Mouse (Mus musculus): ENCODE measurements around the gene Olfr1392. TPM values are rescaled to one million over a fixed set of nuclear protein-coding genes. Genes with fewer than 3 reads are reported as not detected.

The Olfr1392 gene
- 1.9 TPM for polyA plus RNA-seq (2014; fragmentation: Illumina TruSeq; extraction: RNeasy Lipid Tissue Mini Kit (QIAGEN cat#74804); ENCODE audit: low read depth, low replicate concordance)

DNA sequence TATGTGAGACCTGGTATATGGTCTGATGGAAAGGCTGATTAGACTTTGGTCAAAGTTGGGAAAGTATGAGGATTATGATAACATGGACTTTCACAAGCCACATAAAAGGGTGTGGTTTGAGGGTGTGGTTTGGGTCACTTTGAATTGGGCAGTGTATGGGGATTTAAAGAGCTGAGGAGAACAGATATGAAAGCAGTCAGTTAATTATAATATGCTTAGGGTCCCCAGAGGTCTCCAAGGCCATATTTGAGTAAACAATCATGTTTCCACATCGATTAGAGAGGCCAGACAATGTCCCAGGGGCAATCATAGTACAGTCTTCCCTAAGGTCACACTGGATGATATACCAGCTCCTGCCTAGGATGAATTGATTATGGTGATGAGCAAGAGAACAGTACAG, at the start of gene Olfr1392:
TSS of gene Olfr1392 (plus strand) at position 301 of the 400 bp plus-strand sequence.

DNA sequence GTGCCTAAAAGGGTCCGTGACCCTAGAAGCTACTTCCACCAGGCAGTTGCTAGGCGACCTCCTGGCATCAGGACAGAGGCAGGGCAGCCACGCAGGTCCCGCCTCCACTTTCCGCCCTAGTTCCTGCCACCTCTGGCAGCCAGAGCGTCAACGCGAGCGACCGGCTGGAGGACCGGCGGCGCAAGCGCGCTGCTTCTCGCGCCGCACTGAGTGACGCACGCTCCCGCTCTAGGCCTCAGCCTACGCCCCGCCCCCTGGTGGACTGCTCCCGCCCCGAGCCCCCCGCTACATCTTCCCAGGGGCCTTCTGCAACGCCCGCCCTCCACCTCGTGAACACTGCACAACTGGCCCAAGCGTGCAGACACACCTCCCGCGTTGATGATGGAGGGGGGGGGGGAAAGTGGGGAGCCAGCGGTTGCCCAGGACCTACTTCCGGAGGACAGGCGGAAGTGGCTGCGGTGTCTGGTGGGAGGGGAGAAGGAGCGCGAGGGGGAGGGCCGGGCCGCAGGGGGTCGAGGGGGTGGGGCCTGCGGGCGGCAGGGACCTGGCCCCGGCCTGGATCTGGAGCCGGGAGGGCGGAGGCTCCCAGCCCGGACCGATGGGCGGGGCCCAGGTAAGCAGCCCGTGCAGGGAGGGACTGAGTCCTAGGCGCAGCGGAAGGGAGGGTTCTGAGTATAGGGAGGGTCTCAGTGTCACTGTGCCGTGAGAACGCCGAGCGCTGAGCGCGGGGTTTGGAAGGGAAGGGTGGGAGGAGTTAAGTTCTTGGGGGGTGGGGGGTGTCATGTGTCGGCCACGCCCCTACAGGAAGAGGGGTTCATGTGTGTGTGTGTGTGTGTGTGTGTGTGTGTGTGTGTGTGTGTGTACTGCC, 41.1 kb upstream of the Olfr1392 start, which contains the start of gene Mgat1:
TSS of gene Mgat1 (plus strand) at position 465 of the 868 bp plus-strand sequence.

DNA sequence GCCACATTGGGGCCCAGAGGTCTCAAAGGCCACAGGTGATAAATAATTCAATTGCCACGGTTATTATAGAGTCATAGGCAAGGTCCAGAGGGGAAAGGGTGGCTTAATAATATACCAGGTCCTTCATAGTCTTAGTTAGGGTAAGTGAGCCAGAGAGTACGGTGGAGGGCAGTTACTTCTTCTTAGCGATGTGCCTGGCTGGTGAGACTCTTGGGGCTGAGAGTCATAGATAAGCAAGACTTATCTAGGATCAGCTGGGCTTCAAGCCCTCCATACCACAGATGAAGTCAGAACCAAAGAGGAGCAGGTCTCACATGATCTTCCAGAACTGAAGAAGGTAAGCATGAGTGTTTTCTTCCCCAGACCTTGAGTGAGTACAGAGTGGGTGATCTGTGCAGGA, 6.9 kb upstream of the Olfr1392 start, which contains the start of gene Olfr1393:
TSS of gene Olfr1393 (plus strand) at position 83 of the 400 bp plus-strand sequence.

DNA sequence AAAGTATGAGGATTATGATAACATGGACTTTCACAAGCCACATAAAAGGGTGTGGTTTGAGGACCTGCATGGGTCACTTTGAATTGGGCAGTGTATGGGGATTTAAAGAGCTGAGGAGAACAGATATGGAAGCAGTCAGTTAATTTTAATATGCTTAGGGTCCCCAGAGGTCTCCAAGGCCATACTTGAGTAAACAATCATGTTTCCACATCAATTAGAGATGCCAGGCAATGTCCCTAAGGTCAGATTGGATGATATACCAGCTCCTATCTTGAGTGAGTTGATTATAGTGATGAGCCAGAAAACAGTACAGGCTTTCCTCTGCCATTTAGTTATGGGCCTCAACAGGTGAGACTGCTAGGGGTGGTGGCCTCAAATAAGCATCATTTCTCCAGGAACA, 19.4 kb downstream of the Olfr1392 start, which contains the start of gene Olfr10:
TSS of gene Olfr10 (plus strand) at position 301 of the 400 bp plus-strand sequence.

DNA sequence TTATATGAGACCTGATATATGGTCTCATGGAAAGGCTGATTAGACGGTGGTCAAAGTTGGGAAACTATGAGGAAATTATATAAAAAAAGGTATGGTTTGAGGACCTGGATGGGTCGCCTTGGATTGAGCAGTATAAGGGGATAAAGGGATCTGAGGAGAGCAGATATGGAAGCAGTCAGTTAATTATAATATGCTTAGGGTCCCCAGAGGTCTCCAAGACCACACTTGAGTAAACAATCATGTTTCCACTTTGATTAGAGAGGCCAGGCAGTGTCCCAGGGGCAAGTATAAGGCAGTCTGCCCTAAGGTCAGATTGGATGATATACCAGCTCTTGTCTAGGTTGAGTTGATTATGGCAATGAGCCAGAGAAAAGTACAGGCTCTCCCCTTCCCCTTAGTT, 37.4 kb downstream of the Olfr1392 start, which contains the start of gene Olfr1391:
TSS of gene Olfr1391 (plus strand) at position 301 of the 400 bp plus-strand sequence.

DNA sequence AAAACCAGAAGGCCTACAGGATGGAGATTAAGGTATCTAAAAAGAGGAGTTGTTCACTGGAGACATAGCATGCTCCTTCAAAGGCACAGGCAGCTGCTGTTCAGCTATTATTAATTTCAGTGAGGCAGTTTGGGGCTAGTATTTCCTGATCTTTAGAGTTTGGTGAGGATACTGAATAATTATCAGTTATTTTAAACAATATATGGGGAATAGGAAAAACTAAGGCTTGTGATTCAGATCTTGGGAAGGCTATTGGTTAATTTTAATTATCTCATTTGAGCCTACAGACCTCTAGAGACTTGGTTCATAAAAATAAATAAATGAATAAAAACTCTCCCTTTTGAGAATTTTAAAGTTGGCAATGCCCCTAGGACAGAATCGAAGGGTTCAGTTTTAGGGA, 49.8 kb downstream of the Olfr1392 start, which contains the start of gene Olfr1390:
TSS of gene Olfr1390 (plus strand) at position 301 of the 400 bp plus-strand sequence.

Other genes with a start within 250 kb of the Olfr1392 start
- gene 9930111J21Rik2, start 234.0 kb upstream of the Olfr1392 start, polyA plus RNA-seq (2014; fragmentation: Illumina TruSeq; extraction: RNeasy Lipid Tissue Mini Kit (QIAGEN cat#74804); ENCODE audit: low read depth, low replicate concordance) = 3.4 TPM
- 2.4 TPM for gene Tgtp2, start 221.1 kb upstream of the Olfr1392 start, polyA plus RNA-seq (2014; fragmentation: Illumina TruSeq; extraction: RNeasy Lipid Tissue Mini Kit (QIAGEN cat#74804); ENCODE audit: low read depth, low replicate concordance)
- 1.4 TPM for gene Ifi47, start 208.7 kb upstream of the Olfr1392 start, polyA plus RNA-seq (2014; fragmentation: Illumina TruSeq; extraction: RNeasy Lipid Tissue Mini Kit (QIAGEN cat#74804); ENCODE audit: low read depth, low replicate concordance)
- not detected for gene Olfr1396, start 170.4 kb upstream of the Olfr1392 start, polyA plus RNA-seq (2014; fragmentation: Illumina TruSeq; extraction: RNeasy Lipid Tissue Mini Kit (QIAGEN cat#74804); ENCODE audit: low read depth, low replicate concordance)
- gene Olfr1395, start 143.0 kb upstream of the Olfr1392 start, polyA plus RNA-seq (2014; fragmentation: Illumina TruSeq; extraction: RNeasy Lipid Tissue Mini Kit (QIAGEN cat#74804); ENCODE audit: low read depth, low replicate concordance) = not detected
- gene Olfr1394, start 130.9 kb upstream of the Olfr1392 start, polyA plus RNA-seq (2014; fragmentation: Illumina TruSeq; extraction: RNeasy Lipid Tissue Mini Kit (QIAGEN cat#74804); ENCODE audit: low read depth, low replicate concordance) = not detected
- 0.04 TPM for gene Btnl9, start 98.1 kb upstream of the Olfr1392 start, polyA plus RNA-seq (2014; fragmentation: Illumina TruSeq; extraction: RNeasy Lipid Tissue Mini Kit (QIAGEN cat#74804); ENCODE audit: low read depth, low replicate concordance)
- gene Zfp62, start 82.0 kb upstream of the Olfr1392 start, polyA plus RNA-seq (2014; fragmentation: Illumina TruSeq; extraction: RNeasy Lipid Tissue Mini Kit (QIAGEN cat#74804); ENCODE audit: low read depth, low replicate concordance) = 143 TPM
- gene Mgat1, start 41.1 kb upstream of the Olfr1392 start, polyA plus RNA-seq (2014; fragmentation: Illumina TruSeq; extraction: RNeasy Lipid Tissue Mini Kit (QIAGEN cat#74804); ENCODE audit: low read depth, low replicate concordance) = 5.2 TPM
- gene Olfr1393, start 7.0 kb upstream of the Olfr1392 start, polyA plus RNA-seq (2014; fragmentation: Illumina TruSeq; extraction: RNeasy Lipid Tissue Mini Kit (QIAGEN cat#74804); ENCODE audit: low read depth, low replicate concordance) = 2.3 TPM
- gene Olfr10, start 19.5 kb downstream of the Olfr1392 start, polyA plus RNA-seq (2014; fragmentation: Illumina TruSeq; extraction: RNeasy Lipid Tissue Mini Kit (QIAGEN cat#74804); ENCODE audit: low read depth, low replicate concordance) = not detected
- gene Olfr1391, start 37.5 kb downstream of the Olfr1392 start, polyA plus RNA-seq (2014; fragmentation: Illumina TruSeq; extraction: RNeasy Lipid Tissue Mini Kit (QIAGEN cat#74804); ENCODE audit: low read depth, low replicate concordance) = not detected
- gene Olfr1390, start 49.9 kb downstream of the Olfr1392 start, polyA plus RNA-seq (2014; fragmentation: Illumina TruSeq; extraction: RNeasy Lipid Tissue Mini Kit (QIAGEN cat#74804); ENCODE audit: low read depth, low replicate concordance) = not detected
- 0.50 TPM for gene Olfr1389, start 137.8 kb downstream of the Olfr1392 start, polyA plus RNA-seq (2014; fragmentation: Illumina TruSeq; extraction: RNeasy Lipid Tissue Mini Kit (QIAGEN cat#74804); ENCODE audit: low read depth, low replicate concordance)
- gene Olfr1388, start 151.3 kb downstream of the Olfr1392 start, polyA plus RNA-seq (2014; fragmentation: Illumina TruSeq; extraction: RNeasy Lipid Tissue Mini Kit (QIAGEN cat#74804); ENCODE audit: low read depth, low replicate concordance) = 0.14 TPM
- not detected for gene Olfr1387, start 170.1 kb downstream of the Olfr1392 start, polyA plus RNA-seq (2014; fragmentation: Illumina TruSeq; extraction: RNeasy Lipid Tissue Mini Kit (QIAGEN cat#74804); ENCODE audit: low read depth, low replicate concordance)
- gene Olfr1386, start 179.8 kb downstream of the Olfr1392 start, polyA plus RNA-seq (2014; fragmentation: Illumina TruSeq; extraction: RNeasy Lipid Tissue Mini Kit (QIAGEN cat#74804); ENCODE audit: low read depth, low replicate concordance) = not detected
- not detected for gene Olfr1385, start 203.8 kb downstream of the Olfr1392 start, polyA plus RNA-seq (2014; fragmentation: Illumina TruSeq; extraction: RNeasy Lipid Tissue Mini Kit (QIAGEN cat#74804); ENCODE audit: low read depth, low replicate concordance)
- not detected for gene Olfr1384, start 221.4 kb downstream of the Olfr1392 start, polyA plus RNA-seq (2014; fragmentation: Illumina TruSeq; extraction: RNeasy Lipid Tissue Mini Kit (QIAGEN cat#74804); ENCODE audit: low read depth, low replicate concordance)
- not detected for gene Olfr1383, start 234.4 kb downstream of the Olfr1392 start, polyA plus RNA-seq (2014; fragmentation: Illumina TruSeq; extraction: RNeasy Lipid Tissue Mini Kit (QIAGEN cat#74804); ENCODE audit: low read depth, low replicate concordance)
- not detected for gene Olfr1382, start 243.0 kb downstream of the Olfr1392 start, polyA plus RNA-seq (2014; fragmentation: Illumina TruSeq; extraction: RNeasy Lipid Tissue Mini Kit (QIAGEN cat#74804); ENCODE audit: low read depth, low replicate concordance)